Mouse (Mus musculus): ENCODE measurements at regions not wholly inside any gene's neighbourhood (a gene's known extent, or its start where the extent isn't known, plus 50 kb on each side); places are given as distances from the start of the nearest gene placed in this dataset.

- DNase-seq: peak; percentile 44
Observed at GRCm38 (mm10) chr3:143340032-143340431, 458.2 kb upstream of the Pkn2 start.

- DNase-seq: no peak
Observed at GRCm38 (mm10) chr3:143333339-143333738, 451.5 kb upstream of the Pkn2 start.

- DNase-seq: no peak
Observed at GRCm38 (mm10) chr3:143328521-143328920, 446.7 kb upstream of the Pkn2 start.

GRCm38 (mm10) chr3:143327652-143328051 is 445.8 kb upstream of the Pkn2 start:
- no peak for DNase-seq

- no peak for DNase-seq
Observed at GRCm38 (mm10) chr3:143316457-143316856, 434.7 kb upstream of the Pkn2 start.

GRCm38 (mm10) chr3:143291793-143292192 is 410.0 kb upstream of the Pkn2 start:
- DNase-seq: no peak

- no peak for DNase-seq
Observed at GRCm38 (mm10) chr3:143264132-143264531, 382.3 kb upstream of the Pkn2 start.

GRCm38 (mm10) chr3:143252643-143253042 is 370.8 kb upstream of the Pkn2 start:
- DNase-seq: no peak

GRCm38 (mm10) chr3:143252008-143252407 is 370.2 kb upstream of the Pkn2 start:
- no peak for DNase-seq

GRCm38 (mm10) chr3:143242691-143243090 is 360.9 kb upstream of the Pkn2 start:
- DNase-seq: no peak

GRCm38 (mm10) chr3:143240545-143241383 is 359.0 kb upstream of the Pkn2 start:
- no peak for DNase-seq

- no peak for DNase-seq
Observed at GRCm38 (mm10) chr3:143238546-143238945, 356.7 kb upstream of the Pkn2 start.

- DNase-seq: no peak
Observed at GRCm38 (mm10) chr3:143223999-143224729, 342.4 kb upstream of the Pkn2 start.

GRCm38 (mm10) chr3:143193263-143193970 is 311.6 kb upstream of the Pkn2 start:
- no peak for DNase-seq

GRCm38 (mm10) chr3:143188931-143189330 is 307.1 kb upstream of the Pkn2 start:
- no peak for DNase-seq

GRCm38 (mm10) chr3:143173971-143174370 is 292.2 kb upstream of the Pkn2 start:
- DNase-seq: no peak

- no peak for DNase-seq
Observed at GRCm38 (mm10) chr3:143162444-143162843, 280.6 kb upstream of the Pkn2 start.

- no peak for DNase-seq
Observed at GRCm38 (mm10) chr3:143161993-143162392, 280.2 kb upstream of the Pkn2 start.

GRCm38 (mm10) chr3:143158568-143158967 is 276.8 kb upstream of the Pkn2 start:
- no peak for DNase-seq

- no peak for DNase-seq
Observed at GRCm38 (mm10) chr3:143156733-143157524, 275.1 kb upstream of the Pkn2 start.

GRCm38 (mm10) chr3:143156174-143156573 is 274.4 kb upstream of the Pkn2 start:
- DNase-seq: no peak

- peak; percentile 12 for DNase-seq
Observed at GRCm38 (mm10) chr3:143155556-143155955, 273.8 kb upstream of the Pkn2 start.

GRCm38 (mm10) chr3:143147471-143147870 is 265.7 kb upstream of the Pkn2 start:
- DNase-seq: no peak
